Mouse (Mus musculus) 3134 (cell line): ENCODE results near the gene Pjvk.

Source experiments
- DNase-seq: peaks from one replicate; pipeline ENCODE4 v3.0.0-alpha.2; 2011; ENCODE audit warnings: low spot score; ENCODE audit not compliant: insufficient read length; ENCODE audit errors: extremely low read depth

Gene Pjvk

GRCm38 (mm10) chr2:76665531-76665930 lies 17.3 kb downstream of the Pjvk start:
- no peak for DNase-seq

DNA sequence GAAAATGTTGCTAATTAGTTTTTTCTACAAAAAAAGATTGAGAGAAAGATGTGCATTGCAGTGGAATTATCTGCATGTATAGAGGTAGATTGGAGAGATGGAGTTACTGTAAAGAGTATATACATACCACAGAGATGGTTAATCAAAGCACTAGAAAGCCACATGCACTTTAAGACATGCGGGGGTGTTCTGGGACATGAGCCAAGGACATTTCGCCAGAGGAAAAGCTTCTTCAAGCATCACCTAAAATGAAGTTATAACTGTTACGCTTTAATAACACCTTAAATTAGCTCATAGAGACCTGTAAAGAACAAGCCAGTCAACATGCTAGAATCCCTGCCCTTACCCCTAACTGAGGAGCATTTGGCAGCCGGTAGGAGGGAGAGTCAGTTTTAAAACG lies 18.9 kb downstream of the Pjvk start:
- DNase-seq: no peak

DNA sequence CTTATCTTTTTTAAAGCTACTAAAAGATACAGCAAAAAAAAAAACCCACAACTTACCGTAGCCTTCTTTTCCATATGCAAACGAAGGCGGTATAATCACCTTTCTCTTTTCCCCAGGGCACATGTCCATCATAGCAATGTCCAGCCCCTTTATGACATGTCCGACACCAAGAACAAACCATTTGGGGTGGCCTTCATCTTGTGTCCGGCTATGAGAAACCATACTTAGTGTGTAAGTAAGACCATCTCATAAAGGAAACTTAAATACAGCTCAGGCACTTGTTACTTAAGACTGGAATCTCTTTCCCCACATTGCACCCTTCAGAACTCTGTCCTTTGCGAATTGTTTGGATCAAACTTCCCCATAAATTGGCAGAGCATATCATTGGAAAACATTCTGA lies 23.4 kb downstream of the Pjvk start:
- no peak for DNase-seq

GRCm38 (mm10) chr2:76672134-76672745 lies 24.0 kb downstream of the Pjvk start:
- DNase-seq: no peak

DNA sequence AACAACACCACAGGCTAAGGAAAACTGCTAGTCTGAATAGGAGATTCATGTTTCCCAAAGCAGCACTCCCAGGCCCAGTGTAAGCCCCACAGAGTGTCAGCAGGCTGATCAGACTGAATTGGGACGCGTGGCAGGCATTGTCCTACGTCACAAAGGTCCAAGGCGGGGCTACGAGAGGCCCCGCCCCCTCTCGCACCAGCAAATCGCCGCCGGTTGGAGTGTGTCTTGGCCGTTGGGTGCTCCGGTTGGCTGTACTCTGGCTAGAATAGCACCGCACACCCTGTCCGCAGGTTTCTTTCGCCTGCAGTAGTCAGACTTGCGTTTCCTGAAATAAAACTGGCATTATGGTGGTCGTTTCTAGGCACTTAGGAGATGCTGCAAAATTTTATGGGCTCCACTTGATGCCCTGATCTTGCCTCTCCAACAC lies 24.7 kb downstream of the Pjvk start, which contains the start of gene Fkbp7:
TSS of gene Fkbp7 (minus strand) at position 151 of the 427 bp plus-strand sequence.
- DNase-seq: peak; percentile 92

GRCm38 (mm10) chr2:76673472-76674081 lies 25.3 kb downstream of the Pjvk start:
- peak; percentile 56 for DNase-seq

DNA sequence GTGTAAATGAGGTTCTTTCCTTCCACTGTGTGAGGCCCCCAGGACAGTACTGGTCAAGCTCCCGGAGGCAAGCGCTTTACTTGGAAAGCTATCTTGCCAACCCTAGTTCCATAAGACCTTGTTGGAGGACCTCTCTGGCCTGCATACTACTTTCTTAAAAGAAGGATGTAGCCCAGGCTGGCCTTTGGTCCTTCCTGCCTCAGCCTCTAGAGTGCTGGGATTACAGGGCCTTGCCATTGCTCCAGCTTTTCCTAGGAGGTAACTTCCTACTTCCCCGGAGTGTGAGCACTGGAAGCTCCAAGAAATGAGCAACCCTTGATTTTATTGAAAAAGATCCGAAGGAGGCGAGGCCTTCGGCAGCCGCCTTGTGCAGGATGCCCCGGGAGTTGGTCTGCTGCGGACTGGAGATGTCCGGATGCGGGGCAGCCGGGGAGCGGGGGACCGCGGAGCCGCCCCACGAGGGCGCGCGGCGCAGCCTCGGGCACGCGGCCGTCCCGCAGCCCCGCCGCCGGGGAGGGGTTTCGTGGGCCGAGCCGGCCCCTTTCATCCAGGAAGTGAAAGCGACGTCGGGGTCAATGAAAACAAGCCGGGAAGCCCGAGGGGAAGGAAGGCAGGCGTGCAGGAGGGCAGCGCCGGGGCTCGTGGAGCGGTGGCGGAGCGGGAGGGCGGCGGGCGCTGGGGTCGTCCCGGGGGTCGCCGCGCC lies 26.6 kb downstream of the Pjvk start, which contains the start of gene Plekha3:
TSS of gene Plekha3 (plus strand) at position 557 of the 703 bp plus-strand sequence.
- DNase-seq: peak; percentile 87

- DNase-seq: no peak
Observed at GRCm38 (mm10) chr2:76675451-76675850, 27.2 kb downstream of the Pjvk start.

DNA sequence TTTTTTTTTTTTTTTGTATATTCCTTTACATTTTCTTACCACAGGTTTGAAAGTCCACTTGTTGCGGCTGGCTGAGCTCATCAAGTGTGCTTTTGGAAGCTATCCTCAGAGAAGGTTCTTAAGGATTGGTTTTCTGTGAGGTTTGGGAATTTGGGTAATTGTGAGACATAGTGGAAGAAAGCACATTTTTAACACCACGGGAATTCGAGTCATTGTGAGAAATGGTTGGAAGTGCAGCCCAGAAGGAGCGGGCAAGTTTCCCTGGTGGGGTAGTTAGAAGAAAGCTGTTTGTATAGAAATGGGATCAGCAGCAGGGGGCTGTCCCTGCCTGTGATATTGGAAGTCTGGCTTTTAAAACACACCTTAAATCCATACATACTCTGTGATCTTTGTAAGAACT lies 27.7 kb downstream of the Pjvk start:
- DNase-seq: no peak

DNA sequence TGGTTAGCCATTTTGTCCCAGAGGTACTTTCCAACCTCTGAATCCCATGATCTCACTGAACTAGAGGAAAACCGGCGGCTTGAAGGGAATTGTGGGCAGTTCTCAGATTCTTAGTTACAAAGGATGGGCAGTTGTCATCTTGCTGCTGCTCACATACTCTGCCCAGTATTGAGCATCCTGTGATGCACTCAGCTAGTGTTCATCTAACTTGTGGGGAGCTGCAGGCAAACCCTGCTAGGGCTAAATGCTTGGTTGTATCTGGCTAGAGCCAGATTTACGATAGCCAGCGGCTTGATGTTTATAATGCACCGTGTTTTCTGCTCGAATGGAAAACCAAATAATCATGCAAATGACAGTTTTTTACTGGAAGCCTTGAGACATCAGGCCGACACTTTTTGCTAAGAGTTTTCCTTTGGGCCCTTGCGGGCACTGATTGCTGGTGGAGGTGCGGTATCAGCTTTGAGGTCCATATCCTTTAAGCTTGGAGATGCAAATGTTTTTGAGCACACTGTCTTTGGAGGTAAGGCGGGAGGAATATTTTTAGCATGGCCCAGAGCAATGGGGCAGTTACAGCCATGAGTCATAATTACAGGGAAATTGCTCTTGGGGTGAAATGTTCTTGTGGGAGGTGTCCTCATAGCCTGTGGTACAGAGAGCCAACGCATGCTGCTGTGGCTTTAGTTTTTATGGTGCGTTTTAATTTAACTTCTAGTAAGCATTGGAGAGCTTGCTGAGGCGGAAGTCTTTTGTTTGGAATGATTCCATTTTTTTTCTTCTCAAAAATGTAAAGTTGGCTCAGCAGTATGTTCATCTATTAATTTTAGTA lies 28.3 kb downstream of the Pjvk start:
- peak; percentile 15 for DNase-seq

DNA sequence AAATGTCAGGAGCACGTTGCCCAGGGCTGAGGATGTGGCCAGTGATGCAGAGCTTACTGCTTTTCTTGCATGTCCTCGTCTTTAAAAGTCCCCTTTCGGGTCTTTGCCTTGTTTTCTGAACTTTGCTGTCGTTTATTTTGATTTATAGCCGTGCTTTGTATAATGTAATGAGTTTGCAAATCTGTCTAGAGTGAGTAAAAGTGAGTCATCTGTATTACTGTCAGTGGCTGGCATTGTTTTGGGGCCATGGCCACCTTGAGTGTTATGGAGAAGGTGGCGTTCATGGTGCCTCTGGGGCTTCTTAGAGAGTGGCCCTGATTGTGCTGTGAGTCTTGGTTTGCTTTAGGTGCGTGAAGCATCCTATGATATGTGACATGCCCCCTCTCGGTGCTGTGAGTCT lies 34.0 kb downstream of the Pjvk start:
- no peak for DNase-seq

GRCm38 (mm10) chr2:76686986-76687385 lies 38.7 kb downstream of the Pjvk start:
- DNase-seq: no peak

GRCm38 (mm10) chr2:76687608-76688007 lies 39.3 kb downstream of the Pjvk start:
- no peak for DNase-seq

DNA sequence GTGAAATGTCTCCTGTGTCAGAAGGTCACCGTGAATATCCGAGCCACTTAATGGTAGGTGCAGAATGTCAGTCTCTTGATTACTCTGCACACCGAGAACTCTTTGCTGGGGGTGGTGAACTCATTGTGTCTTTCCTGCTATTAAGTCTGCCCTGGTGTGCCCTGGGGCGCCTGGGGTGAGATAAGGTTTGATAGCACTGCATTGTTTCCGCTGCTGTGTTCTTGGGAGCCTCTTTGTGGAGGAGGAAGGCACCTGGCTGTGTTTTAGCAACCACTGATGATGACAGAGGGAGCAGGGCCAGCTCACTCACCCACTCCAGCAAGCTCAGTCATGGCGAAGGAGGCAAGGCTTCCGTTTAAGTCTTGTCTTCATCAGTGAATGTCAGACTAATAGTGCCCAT lies 39.9 kb downstream of the Pjvk start:
- DNase-seq: no peak

- no peak for DNase-seq
Observed at GRCm38 (mm10) chr2:76690436-76691204, 42.3 kb downstream of the Pjvk start.

- no peak for DNase-seq
Observed at GRCm38 (mm10) chr2:76693765-76694164, 45.5 kb downstream of the Pjvk start.

DNA sequence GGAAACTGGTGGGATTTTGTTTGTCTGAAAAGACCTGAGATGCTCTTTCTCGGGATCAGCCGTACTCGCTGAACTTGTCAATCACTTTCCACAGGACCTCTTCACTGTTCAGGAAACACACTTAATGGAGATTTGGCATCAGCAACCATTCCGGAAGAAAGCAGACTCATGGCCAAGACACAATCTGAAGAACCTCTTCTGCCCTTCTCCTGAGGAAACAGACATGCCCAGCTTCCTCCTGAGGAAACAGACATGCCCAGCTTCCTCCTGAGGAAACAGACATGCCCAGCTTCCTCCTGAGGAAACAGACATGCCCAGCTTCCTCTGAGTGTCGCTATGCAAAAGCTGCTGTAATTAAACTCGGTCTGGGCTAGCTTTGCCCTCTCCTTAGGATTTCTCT lies 47.0 kb downstream of the Pjvk start:
- no peak for DNase-seq

GRCm38 (mm10) chr2:76702188-76702587 lies 53.9 kb downstream of the Pjvk start:
- DNase-seq: no peak

DNA sequence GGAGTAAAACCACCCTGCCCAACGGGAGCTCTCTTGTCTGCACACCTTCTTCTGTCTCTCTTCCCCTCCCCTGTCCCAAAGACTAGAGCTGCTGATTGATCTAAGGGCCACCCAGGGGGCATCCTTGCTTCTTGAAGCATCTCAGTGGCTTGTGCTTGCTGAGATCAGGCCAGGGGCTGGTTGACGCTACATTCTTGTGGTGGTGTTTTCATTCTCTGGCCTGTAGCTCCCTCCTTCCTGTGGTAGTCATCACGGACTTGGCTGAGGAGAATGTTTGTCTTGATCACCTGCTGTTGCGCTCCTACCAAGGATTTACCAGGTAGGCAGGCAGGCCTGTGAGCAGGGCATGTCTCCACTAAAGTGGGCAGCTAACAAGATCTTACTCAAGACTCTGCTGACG lies 54.5 kb downstream of the Pjvk start:
- no peak for DNase-seq

DNA sequence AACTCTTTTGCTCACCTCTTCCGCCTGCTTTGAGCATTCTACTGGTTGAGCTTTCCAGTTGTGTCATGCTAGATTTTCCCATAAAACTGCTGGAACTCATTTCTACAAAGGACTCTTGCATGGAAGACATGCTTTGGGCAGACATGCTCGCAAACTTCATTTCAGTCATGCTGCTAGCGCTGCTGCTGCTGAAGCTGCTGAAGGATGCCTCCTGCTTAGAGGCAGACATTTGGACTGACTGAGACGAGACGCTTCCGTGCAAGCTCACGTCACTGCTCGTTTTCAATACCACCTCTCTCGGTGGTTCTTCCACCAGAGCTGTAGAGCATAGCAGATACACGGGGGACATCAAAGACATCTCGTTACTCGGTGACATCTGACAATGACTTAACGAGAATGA lies 57.4 kb downstream of the Pjvk start:
- no peak for DNase-seq
